Mouse (Mus musculus) hematopoietic stem cell, adult 5-6 weeks (primary cell): ENCODE results near the gene Gsk3a. TPM values are rescaled to one million over a fixed set of nuclear protein-coding genes. Genes with fewer than 3 reads are reported as not detected.

Experiments
- ATAC-seq, 2 experiments: fragments of 125-278 bp in 1 of 2; replicated peaks in 1 of 2; 2 replicates each; pipeline ENCODE4 v1.8.0; 2016 to 2017; ENCODE audit warnings: inconsistent platforms in 2 of 2, mild to moderate bottlenecking in 2 of 2, moderate number of reproducible peaks in 2 of 2, low read depth in 1 of 2, moderate TSS enrichment in 1 of 2; ENCODE audit not compliant: low FRiP score in 2 of 2, poor library complexity in 2 of 2, severe bottlenecking in 2 of 2, insufficient read depth in 1 of 2, low TSS enrichment in 1 of 2
- total RNA-seq: library from RNA; stranded (forward); fragments of 172-1452, 232-1000 nt; gene quantifications from 2 replicates; pipeline ENCODE4 v1.2.3, GENCODE M21; 2017

Gene Gsk3a
- 47.0 and 66.5 TPM in 2 replicates for total RNA-seq

DNA sequence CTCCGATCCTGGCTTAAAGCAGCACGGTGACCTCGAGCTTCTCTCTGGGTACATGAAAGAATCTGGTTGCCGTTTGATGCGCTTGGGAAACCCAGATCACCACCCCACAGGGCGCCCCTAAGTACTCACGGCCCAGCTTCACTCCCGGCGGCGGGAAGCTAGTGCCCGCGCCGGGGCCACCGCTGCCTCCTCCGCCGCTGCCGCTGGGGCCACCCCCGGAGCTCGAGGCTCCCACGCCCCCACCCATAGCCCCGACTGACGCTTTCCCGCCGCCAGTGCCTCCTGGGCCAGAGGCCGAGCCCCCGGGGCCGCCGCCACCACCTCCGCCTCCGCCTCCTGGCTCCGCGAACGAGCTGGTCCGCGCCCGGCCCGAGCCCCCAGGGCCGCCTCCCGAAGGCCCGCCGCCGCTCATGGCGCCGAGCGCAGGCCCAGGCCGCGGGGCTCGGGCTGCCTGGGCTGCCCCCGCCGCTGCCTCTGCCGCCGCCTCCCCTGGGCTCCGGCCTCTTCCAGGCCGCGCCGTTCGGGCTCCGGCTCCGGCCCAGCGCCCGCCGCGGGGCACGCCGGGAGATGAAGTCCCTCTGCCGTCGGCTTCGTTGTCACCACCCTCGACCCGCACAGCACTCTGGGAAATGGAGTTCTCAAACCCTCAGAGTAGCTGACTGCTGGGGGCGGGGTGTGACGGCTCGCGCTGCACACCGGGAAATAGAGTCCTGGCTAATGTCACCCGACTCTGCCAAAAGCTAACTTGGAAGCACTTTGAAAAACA is at the start of gene Gsk3a:
TSS of gene Gsk3a (minus strand) at position 603 of the 766 bp plus-strand sequence.
- ATAC-seq = peak; percentile 77 to 79

DNA sequence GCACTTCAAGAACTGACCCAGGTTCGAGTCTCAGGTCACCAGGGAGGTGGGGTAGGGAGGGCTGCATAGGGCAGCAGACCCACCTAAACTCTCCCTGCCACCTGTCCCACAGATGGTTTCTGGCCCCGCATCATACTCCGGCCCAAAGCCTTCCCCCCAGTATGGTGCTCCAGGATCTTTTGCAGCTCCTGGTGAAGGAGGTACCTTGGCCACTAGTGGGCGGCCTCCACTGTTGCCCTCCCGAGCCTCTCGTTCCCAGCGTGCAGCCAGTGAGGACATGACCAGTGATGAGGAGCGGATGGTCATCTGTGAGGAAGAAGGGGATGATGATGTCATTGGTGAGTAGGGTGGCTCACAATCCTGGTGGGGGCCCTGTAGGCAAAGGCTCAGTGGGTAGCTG is 49.3 kb upstream of the Gsk3a start:
- no peak for ATAC-seq

DNA sequence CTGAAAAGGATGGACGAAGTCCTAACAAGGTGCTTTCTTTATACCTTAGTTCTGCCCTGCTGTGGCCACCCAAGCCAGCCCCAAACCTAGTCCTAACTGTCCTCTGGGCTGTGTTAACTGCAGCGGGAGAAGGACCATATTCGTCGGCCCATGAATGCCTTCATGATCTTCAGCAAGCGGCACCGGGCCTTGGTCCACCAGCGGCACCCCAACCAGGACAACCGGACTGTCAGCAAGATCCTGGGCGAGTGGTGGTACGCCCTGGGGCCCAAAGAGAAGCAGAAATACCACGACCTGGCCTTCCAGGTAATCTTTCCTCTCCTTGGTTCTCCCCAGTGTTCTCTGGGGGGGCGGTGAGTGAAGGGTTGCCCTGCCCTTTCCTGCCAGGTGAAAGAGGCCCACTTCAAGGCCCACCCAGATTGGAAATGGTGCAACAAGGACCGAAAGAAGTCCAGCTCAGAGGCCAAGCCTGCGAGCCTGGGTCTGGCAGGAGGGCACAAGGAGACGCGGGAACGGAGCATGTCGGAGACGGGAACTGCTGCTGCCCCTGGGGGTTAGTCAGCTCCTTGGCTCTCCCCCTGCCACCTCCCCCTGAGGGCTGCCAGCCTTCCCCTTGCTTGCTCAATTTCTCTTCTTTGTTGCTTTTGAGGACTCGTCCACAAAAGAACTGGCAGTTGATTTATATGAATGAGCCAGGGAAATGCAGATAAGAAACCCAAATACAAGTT is 48.0 kb upstream of the Gsk3a start:
- ATAC-seq = no peak

DNA sequence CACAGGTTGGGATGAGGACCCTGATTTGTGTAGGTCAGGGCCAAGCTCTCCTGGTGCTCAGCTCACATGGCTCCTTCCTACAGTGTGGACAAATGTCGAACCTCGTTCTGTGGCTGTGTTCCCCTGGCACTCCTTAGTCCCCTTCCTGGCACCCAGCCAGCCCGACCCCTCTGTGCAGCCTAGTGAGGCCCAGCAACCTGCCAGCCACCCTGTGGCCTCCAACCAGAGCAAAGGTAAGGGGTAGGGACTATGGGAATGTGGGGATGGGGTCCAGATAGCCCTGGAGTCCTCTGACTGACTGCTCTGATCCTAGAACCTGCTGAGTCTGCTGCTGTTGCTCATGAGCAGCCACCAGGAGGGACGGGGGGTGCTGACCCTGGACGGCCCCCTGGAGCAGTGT is 47.1 kb upstream of the Gsk3a start:
- no peak for ATAC-seq

DNA sequence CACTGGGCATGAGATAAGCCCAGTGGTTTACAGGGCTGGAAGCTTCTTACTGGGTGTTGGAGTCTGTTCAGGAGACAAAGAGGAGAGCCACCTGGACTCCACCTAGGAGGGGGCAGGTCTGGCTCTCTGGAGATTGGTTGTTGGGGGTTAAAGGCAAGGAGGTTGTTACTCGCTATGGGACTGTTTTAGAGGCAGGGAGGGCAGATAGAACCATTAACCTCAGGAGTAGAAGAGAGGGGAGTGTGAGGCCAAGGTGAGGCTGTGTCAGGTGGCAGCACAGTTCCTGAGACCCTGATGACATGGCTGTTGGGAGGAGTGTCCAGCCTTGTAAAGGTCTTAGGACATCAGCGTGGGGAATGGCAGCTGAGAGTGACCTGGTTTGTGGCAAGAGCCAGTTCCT is 46.5 kb upstream of the Gsk3a start:
- no peak for ATAC-seq

DNA sequence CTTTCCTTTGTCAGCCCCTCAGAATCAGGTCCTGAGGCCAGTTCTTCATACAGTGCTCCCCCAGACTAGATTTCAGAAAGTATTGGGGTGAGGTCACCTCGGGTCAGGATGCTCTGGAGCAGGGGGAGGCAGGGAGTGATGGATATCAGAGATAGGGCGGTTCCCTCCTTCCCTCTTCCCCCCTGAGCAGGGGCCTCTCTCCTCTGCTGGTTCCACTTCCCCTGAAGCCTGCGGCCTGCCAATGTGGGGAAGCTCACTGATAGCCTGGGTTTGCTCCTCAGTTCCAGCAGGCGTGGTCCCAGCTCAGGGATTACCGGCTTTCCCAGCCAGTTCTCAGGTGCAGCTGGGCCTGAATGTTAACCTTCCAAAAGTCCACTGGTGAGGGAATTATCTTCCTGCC is 46.0 kb upstream of the Gsk3a start:
- ATAC-seq = 0 out of 4 replicates have a peak, but pooled peaks of 1 of the 2 experiments have one; percentile 9

DNA sequence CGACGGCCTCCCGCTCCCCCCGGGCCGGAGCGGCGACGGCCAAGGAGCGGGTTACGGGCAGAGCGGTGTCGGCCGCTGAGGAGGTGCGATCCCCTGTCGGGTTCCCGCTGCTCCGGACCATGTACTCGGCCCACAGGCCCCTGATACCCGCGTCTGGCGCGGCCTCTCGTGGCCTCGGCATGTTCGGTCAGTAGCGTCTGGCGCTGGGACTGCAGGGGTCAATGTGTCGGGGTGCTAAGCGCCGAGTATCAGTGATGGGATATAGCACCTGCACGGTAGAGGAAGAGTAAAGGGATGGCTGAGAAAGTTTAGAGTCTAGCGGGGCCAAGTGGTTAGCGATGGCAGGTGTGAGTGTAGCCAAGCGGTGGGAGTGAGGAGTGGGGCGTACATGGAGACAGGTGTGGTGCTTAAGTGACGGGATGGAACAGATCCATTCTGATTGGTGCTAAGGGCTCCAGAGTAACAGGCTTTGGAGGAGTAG is 45.1 kb upstream of the Gsk3a start:
- no peak for ATAC-seq

DNA sequence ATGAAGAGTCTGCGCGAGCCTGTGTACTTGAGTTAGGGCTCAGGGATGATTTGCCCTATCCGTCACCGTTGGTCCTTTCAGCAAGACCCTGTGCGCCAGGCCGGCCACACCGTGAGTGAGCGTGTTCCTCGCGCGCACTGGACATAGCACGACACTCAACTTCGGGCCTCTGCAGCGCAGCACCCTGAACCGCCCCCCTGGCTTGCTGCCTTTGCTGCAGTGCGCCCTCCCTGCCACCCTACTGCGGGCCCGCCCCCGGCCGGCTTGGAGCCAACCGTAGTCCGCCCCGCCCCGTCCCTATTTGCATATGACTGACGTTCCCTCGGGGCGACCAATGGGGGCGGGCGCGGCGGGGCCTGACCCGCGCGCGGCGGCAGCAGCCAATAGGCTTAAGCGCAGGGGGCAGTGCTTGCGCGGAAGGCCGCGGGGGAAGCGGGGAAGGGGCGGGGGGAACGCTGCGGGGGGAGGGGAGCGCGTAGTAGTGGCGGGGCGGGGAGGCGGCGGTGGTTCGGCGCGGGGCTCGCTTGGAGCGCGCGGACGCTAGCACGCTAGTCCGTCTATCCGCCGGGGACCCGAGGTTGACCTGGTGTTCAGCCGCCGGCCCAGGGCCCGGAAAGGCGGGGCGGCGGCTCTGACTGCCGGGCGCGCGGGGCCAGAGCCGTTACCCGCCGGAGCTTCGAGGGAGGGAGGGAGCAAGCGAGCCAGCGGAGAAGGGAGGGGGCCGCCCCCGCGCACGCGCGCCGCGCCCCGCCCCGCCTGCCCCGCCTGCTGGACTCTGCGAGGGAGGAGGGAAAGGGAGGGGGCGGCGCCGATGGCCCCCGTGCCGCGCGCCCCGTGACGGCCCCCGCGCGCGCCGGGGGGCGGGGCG is 44.3 kb upstream of the Gsk3a start:
- ATAC-seq = peak; percentile 59 to 74

DNA sequence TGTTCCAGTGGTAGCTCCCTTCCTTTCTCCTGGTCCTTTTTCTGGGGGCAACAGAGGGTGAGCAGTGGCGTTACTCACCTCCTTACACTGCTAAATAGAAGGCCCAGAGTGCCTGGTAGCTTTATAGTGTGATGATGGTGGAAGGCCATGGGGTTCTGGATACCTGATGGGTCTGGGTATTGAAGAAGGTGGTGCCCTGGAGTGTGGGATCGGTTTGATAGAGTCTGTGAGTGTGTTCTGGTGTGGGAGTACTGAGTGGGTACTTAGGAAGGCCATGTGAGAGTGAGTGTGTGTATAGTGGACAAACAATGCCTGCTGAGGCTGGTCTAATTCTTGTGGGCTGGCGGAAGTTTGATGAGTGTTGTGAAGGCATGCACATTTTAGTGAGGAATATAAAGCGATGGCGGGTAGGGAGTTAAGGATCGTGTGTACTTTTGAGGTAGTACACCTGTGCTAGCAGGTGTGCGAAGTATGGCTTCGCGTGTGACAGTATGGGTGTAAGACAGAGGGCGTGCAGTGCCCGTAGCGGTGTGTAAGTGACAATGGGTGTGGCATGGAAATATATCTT is 43.6 kb upstream of the Gsk3a start:
- no peak for ATAC-seq

DNA sequence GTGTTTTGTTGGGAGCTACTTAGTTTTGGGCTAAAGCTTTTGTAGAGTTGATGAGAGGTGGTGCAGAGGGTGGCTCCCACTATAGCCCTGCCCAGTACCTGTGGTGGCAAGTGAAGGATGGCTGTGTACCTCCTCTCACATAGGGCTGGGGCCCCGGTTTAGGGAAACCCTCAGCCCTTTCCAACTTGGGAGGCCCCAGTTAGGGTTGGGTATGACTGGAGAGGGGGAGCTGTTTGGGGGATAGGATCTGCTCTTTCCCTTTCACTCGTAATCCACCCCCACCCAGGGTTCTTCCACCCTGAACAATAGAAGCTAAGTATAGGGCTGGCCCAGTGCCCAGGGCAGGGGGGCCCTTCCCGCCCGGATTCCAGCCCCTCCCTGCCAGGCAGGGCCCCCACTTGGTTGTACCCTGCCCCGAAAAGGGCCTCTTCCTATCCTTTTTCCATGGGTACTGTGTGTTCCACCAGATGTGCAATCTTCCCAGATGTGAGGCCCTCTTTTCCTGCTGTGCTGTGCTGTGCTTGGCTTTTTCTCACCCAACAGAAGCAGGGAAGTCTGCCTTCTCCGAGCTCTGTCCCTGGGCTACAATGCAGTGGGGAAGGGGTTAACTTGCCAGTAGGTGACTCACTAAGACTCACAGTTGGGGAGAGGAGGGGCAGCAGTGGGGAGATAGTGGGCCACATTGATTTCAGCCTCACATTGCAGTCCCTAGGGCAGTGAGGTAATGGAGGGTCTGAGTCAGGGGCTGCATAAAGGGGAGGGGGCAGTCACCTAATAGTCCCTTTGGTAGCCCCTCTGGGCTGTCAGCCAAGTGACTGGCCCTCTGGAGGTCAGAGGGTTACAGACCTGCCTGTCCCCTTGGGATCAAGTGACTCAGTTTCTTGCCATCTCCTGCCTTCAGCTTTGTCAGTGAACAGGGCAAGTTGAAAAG is 42.5 kb upstream of the Gsk3a start:
- no peak for ATAC-seq

DNA sequence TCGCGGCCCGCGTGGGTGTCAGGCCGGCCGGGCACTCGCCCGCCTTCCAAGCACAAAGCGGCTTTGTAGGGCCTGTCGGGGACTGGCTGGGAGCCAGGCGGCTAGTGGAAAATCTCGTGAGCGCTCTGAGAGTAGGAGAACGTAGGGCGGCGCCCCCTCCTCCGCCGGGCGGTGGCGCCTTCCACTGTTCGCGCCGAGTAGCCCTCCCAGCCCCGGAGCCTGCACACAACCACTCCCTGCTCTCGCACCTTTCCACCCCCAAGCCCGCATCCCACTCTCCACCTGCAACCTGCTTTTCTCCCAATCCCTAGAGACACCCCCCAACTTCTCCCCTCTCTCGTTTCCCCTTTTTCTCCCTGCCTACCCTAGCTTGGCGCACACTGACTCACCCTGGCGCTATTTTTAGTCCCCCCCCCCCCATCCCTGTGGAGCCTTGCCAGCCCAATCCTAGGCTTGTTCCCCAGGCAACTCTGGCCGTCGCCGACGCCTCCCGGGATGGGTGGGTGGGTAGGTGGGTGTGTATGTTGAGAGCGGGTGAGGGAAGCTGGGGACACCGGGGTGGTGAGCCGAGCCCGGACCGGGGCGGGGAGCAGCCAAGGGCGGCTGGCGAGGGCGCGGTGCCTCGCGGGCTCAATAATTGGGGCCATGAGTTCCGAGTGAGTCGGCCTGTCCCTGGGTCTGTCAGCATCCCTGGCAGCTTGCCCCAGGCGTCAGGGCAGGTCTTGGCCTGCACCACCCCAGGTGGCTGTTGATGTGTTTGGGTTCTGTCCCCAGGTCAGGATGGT is 41.6 kb upstream of the Gsk3a start:
- ATAC-seq = 0 out of 4 replicates have a peak, but pooled peaks have one; percentile 4 to 5

DNA sequence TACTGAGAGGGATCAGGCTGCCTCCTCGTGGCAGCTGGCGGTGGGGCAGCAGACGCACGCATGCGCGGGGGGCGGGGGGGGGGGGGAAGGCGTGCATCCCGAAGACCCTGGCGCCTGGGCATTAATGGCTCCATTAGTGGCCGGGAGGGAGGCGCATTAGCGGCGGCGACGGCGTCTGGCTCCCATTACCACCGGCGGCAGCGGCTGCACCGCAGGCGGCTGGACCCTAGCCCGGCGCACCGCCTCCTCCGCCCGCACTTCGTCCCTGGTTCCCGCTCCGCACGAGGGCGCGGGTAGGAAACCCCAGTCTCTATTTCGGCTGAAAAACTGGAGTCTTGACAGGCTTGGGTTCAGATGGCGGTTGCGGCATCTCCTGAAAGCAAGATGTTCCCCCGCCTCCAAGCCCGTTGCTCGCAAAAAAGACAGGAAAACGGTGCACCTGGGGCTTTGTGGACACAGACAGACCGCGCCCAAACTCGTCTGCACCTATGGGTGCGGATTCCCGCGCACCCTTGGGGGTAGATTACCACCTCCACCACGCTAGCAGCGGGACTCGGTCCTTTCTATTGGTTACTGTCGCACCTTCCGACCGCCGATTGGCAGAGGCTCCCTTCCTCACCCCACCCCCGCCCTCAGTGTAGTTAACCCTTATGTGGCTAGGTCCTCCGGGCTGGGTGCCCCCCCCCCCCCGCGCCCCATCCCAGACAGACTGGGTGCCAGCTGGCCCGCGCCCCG is 40.9 kb upstream of the Gsk3a start:
- peak; percentile 29 to 37; a peak in 3 of 4 replicates for ATAC-seq

DNA sequence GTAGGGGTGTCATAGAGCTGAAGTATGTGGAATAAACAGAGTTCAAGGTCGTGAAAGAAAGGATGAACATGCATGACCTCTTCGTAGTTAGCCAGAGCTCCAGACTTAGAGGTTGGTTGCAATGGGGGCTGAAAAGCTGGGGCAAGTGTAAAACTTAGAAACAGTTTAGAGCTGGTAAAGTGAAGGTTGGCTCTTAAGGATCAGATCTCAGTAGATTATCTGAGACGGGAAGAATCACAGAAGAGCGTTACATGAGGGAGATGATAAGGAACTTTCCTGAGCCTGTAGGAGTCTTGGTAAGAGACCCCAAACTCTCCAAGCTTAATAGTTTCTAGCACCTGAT is 40.3 kb upstream of the Gsk3a start:
- ATAC-seq = no peak

DNA sequence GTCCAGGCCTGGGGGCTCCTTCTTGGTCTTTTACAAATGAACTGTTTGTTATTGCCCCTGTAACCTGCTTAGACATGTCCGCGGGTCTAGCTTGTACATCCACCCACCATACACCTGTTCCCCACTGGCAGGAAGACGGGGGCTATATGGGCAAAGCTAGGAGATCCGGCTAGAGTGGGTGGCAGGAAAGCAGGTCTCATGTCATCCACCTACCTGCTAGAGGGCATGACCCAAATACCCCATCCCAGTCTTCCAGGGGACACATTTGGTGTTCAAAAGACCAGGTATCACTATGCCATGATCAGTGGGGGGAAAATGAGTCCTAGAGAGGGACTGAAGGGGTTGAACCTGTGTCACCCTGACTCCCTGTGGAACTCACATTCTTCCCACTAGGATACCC is 39.8 kb upstream of the Gsk3a start:
- ATAC-seq = no peak

DNA sequence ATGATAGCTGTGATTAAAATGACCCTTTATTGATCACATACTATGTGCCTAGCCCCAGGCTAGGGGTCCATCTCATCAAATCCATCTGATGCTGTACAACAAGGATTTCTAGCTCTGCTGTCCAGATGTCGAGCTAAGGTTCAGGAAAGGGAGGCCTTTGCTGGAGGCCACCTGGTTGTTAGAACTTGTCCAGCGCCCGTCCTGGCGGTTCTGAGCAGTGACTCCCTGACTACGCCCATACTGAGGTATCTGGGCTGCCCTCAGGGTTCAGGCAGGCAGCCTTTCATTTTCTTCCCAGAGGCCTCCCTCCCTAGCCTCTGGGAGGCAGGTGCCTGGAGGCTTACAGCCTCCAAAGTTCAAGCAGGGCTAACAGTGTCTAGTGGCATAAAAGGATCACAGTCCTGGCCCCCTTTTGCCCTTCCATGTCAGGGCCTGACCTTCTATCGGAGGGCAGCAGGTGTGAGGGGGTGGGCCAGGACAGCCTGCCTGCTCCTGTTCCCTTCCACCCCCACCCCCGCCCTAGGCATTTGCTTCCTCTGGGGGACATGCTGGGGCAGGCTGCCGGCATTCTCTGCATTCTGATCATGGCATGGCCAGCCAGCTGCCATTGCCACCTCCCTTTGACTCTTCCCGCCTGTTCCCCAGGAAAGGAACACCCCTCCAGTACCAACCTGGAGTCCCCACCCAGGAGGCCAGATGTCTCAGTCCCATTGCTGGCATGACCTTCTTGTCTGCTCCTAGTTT is 38.1 kb upstream of the Gsk3a start:
- ATAC-seq = no peak
